Mouse (Mus musculus) heart, adult 2 months (tissue): ENCODE results near the gene Phf20. TPM values are rescaled to one million over a fixed set of nuclear protein-coding genes. Genes with fewer than 3 reads are reported as not detected.

Experiments used
- DNase-seq, 2 experiments: peaks; one replicate each; pipeline ENCODE4 v3.0.0; 2021
- H3K27ac ChIP-seq: fragments of 200-600 bp; 2 replicates; pipeline ENCODE4 v1.8.1; 2022
- H3K27me3 ChIP-seq: fragments of 200-500 bp; 2 replicates; pipeline ENCODE4 v1.6.1; 2012; ENCODE audit warnings: mild to moderate bottlenecking, low read length, inconsistent platforms, mixed read lengths; ENCODE audit not compliant: control insufficient read depth, insufficient read depth
- H3K36me3 ChIP-seq: fragments of 200-500 bp; 2 replicates; pipeline ENCODE4 v1.6.1; 2012; ENCODE audit warnings: low read length, inconsistent platforms; ENCODE audit not compliant: control insufficient read depth, insufficient read depth
- H3K4me1 ChIP-seq: fragments of 200-500 bp; 2 replicates; pipeline ENCODE4 v1.6.1; 2011; ENCODE audit warnings: low read length; ENCODE audit not compliant: control insufficient read depth, insufficient read depth
- H3K4me3 ChIP-seq: fragments of 200-600 bp; 2 replicates; pipeline ENCODE4 v1.8.1; 2022
- H3K79me2 ChIP-seq: fragments of 200-500 bp; replicated peaks from 2 replicates; pipeline ENCODE4 v1.6.1; 2012; ENCODE audit warnings: mild to moderate bottlenecking, inconsistent platforms, low read length, moderate library complexity, mixed read lengths; ENCODE audit not compliant: control insufficient read depth, insufficient read depth
- H3K9ac ChIP-seq: fragments of 200-500 bp; 2 replicates; pipeline ENCODE4 v1.6.1; 2012; ENCODE audit warnings: low read depth, mild to moderate bottlenecking, control low read depth, inconsistent platforms, low read length, mixed read lengths
- CTCF ChIP-seq: fragments of 200-600 bp; IDR thresholded peaks from 2 replicates; pipeline ENCODE4 v1.8.1; 2022; ENCODE audit warnings: antibody characterized with exemption, mild to moderate bottlenecking, moderate library complexity
- EP300 ChIP-seq: fragments of 200-500 bp; IDR thresholded peaks from 2 replicates; pipeline ENCODE4 v1.6.1; 2011; ENCODE audit warnings: low read depth, low read length, control low read depth; ENCODE audit not compliant: insufficient read depth
- POLR2A ChIP-seq: fragments of 200-500 bp; IDR thresholded peaks from 2 replicates; pipeline ENCODE4 v1.6.1; 2011; ENCODE audit warnings: mild to moderate bottlenecking, low read depth, low read length, control low read depth; ENCODE audit not compliant: insufficient read depth
- WGBS: fragments of 180-500 bp; shearing (Covaris S2); methylation state at CpG from one replicate; pipeline ENCODE4 v1.1.7; 2018; 5-methylcytosine and 5-hydroxymethylcytosine counted together
- intact Hi-C: fragments of 180-260 bp; cut with DNase I; formaldehyde crosslinking; loops from one replicate; pipeline ENCODE4 v1.15.1; 2025
- polyA plus RNA-seq: library from polyadenylated mRNA; depleted of rRNA; stranded (reverse); fragments of >200 nt; gene quantifications from 2 replicates; pipeline ENCODE4 v1.2.3, GENCODE M21; 2012
- total RNA-seq, 2 experiments: library from RNA; stranded (reverse); gene quantifications; 2 replicates each; pipeline ENCODE4 v1.2.3; 2021

The Phf20 gene
- total and polyA plus RNA-seq, 3 experiments, result 7.1 to 20.0 (median 15.6) TPM

GRCm38 (mm10) chr2:156285161-156285560 lies 88.9 kb downstream of the Phf20 start:
- no peak for DNase-seq
- Histone ChIP-seq H3K9ac (no peak overlapping the region), H3K79me2 (no peaks in the 10 kb centered on the region), H3K4me1 (no peaks in the 10 kb centered on the region; the same call in 1 of the 2 replicates), H3K27ac (no peak overlapping the region), H3K36me3 (no peaks in the 10 kb centered on the region), H3K27me3 (no peaks in the 10 kb centered on the region), H3K4me3 (no peak overlapping the region)
- WGBS, result 55% methylated on average over 2 of the region's 2 CpGs
- TF ChIP-seq CTCF (no peak), POLR2A (no peak), EP300 (no peak)
- intact Hi-C loops, result no loop called here

DNA sequence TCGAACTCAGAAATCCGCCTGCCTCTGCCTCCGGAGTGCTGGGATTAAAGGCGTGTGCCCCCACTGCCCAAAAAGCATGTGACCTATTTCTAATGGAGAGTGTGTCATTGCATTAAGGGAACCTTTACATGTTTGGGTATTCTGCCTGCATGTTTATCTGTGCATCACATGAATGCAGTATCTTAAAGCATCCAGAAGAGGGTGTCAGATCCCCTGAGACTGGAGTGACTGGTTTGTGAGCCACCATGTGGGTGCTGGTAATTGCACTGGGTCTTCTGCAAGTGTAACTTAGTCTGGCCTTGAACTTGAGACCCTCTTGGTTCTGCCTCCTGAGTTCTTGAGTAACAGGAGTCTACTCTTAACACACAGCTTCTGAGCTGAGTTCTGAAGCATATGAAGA lies 90.5 kb downstream of the Phf20 start:
- no peaks in the 10 kb centered on the region for H3K36me3 ChIP-seq
- H3K27me3 ChIP-seq, result no peaks in the 10 kb centered on the region
- H3K4me3 ChIP-seq, result no peak overlapping the region
- no peak for TF ChIP-seq EP300
- no peak for TF ChIP-seq POLR2A
- TF ChIP-seq CTCF, result no peak
- H3K27ac ChIP-seq, result no peak overlapping the region
- intact Hi-C loops, result no loop called here
- no peak for DNase-seq
- no peaks in the 10 kb centered on the region for H3K79me2 ChIP-seq
- WGBS, result over 99% methylated on average over 4 of the region's 4 CpGs
- no peaks in the 10 kb centered on the region for H3K4me1 ChIP-seq
- no peak overlapping the region for H3K9ac ChIP-seq

DNA sequence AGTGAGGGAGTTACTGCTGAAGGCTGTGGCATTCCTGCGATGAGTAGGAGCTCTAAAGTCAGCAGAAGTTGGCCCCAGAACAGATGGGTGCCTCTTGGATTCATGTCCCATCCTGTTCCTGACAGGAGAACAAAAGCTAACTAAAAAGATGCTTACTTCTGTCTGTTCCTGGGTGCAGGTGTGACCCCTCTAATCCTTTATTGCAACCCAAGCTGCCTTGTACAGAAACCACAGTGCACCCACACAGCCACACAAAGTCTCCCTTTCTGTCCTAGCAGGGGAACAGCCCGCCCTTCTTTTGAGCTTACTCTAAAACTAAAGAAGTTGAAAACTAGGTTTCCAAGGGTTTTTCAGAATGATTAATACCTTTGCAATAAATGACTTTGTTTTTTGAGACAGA lies 92.0 kb downstream of the Phf20 start:
- 91% methylated on average over 2 of the region's 2 CpGs for WGBS
- intact Hi-C loops, result no loop called here
- H3K79me2 ChIP-seq, result no peaks in the 10 kb centered on the region
- no peak overlapping the region for H3K9ac ChIP-seq
- no peak for DNase-seq
- no peaks in the 10 kb centered on the region for H3K36me3 ChIP-seq
- TF ChIP-seq POLR2A, result no peak
- TF ChIP-seq EP300, result no peak
- no peak for TF ChIP-seq CTCF
- H3K27me3 ChIP-seq, result no peaks in the 10 kb centered on the region
- no peak overlapping the region for H3K4me3 ChIP-seq
- H3K4me1 ChIP-seq, result no peaks in the 10 kb centered on the region
- H3K27ac ChIP-seq, result no peak overlapping the region

DNA sequence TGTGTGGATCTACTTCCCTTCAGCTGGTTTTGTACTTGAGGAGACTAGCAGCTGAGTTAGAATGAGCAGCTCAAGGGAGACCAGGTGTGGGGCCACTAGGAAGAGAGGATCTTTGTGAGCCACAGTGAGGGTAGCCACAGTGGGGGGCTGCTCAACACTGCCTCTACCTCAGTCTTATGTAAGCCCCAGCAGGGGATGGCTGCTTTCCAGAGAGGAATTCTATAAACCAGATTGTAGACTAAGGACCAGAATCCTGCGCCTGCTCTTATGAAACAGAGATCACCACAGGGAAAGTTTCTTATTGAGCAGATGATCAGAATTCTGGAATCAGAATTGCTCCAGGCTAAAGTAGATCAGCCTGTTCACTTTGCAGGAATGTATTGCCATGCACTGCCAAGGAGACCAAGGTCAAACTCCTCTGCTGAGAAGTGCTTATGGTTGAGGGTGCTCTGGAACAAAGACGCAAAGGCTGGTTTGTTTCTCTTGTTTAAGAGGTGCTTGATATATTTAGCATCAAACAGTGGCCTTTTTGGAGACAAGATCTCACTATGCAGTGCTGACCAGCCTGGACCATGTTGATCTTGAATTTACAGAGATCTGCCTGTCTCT lies 93.4 kb downstream of the Phf20 start:
- no peaks in the 10 kb centered on the region for H3K4me1 ChIP-seq
- H3K27me3 ChIP-seq, result no peaks in the 10 kb centered on the region
- H3K9ac ChIP-seq, result no peak overlapping the region
- no peaks in the 10 kb centered on the region for H3K36me3 ChIP-seq
- intact Hi-C loops, result no loop called here
- 84% methylated on average over 2 of the region's 2 CpGs for whole genome bisulfite sequencing
- TF ChIP-seq CTCF (no peak), POLR2A (no peak), EP300 (no peak)
- H3K27ac ChIP-seq, result no peak overlapping the region
- DNase-seq, result no peak
- no peaks in the 10 kb centered on the region for H3K79me2 ChIP-seq
- no peak overlapping the region for H3K4me3 ChIP-seq

GRCm38 (mm10) chr2:156291998-156292397 lies 95.7 kb downstream of the Phf20 start:
- Histone ChIP-seq H3K36me3 (no peaks in the 10 kb centered on the region), H3K4me3 (no peak overlapping the region), H3K27ac (no peak overlapping the region), H3K79me2 (no peaks in the 10 kb centered on the region), H3K4me1 (no peaks in the 10 kb centered on the region), H3K27me3 (no peaks in the 10 kb centered on the region), H3K9ac (no peak overlapping the region)
- no peak for DNase-seq
- TF ChIP-seq POLR2A (no peak), EP300 (no peak), CTCF (no peak)
- 70% methylated on average over 1 of the region's 1 CpGs for WGBS
- intact Hi-C loops, result no loop called here

GRCm38 (mm10) chr2:156295601-156296063 lies 99.4 kb downstream of the Phf20 start:
- no peak for DNase-seq
- Histone ChIP-seq H3K4me1 (no peaks in the 10 kb centered on the region), H3K79me2 (no peaks in the 10 kb centered on the region), H3K4me3 (no peak overlapping the region), H3K27me3 (no peaks in the 10 kb centered on the region), H3K36me3 (no peaks in the 10 kb centered on the region), H3K27ac (no peak overlapping the region), H3K9ac (no peak overlapping the region)
- no peak for TF ChIP-seq CTCF
- TF ChIP-seq EP300, result no peak
- no peak for TF ChIP-seq POLR2A
- 80% methylated on average over 2 of the region's 2 CpGs for WGBS
- intact Hi-C loops, result no loop called here

- DNase-seq, result no peak
- Histone ChIP-seq H3K27me3 (no peaks in the 10 kb centered on the region), H3K4me1 (no peaks in the 10 kb centered on the region), H3K36me3 (no peaks in the 10 kb centered on the region), H3K27ac (no peak overlapping the region), H3K9ac (no peak overlapping the region), H3K4me3 (no peak overlapping the region), H3K79me2 (no peaks in the 10 kb centered on the region)
- TF ChIP-seq EP300 (no peak), POLR2A (no peak)
- intact Hi-C loops, result no loop called here
- WGBS, result 95% methylated on average over 3 of the region's 3 CpGs
These were observed 99.9 kb downstream of the Phf20 start for GRCm38 (mm10) chr2:156296190-156296589.
